Mouse (Mus musculus): ENCODE results near the gene Zfp764. TPM values are rescaled to one million over a fixed set of nuclear protein-coding genes. Genes with fewer than 3 reads are reported as not detected.
"Not testable (repeated sequence)": the region's sequence is repeated elsewhere in the genome, so short reads cannot be mapped to it uniquely, and the experiment has no call there.

Gene Zfp764
- polyA plus RNA-seq, 1 experiment from 2014 or later = 10.4 TPM

DNA sequence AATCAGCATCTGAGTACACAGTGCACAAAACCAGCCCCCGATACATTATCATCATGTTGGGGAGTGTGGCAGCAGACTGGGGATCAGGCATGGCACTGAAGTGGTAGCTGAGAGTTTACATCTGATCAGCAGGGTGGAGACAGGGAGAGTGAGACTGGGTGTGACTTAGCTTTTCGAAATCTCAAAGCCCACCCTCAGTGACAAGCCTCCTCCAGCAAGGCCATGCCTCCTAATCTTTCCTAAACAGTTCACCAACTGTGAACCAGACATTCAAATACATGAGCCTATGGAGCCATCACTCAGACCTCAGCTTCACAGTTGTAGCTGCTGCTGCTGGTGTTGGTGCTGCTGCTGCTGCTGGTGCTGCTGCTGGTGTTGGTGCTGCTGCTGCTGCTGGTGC, 4.8 kb upstream of the Zfp764 start:
- DNase-seq = no peak
- no peak overlapping the region for H3K4me3 ChIP-seq (ENCODE audit: low read depth, low read length)
- no peak for TF ChIP-seq CTCF (IDR thresholded peaks at IDR 0.05; ENCODE audit: low read depth)
- no peaks in the 10 kb centered on the region for H3K27me3 ChIP-seq (ENCODE audit: insufficient read depth, low read length)
- no peaks in the 10 kb centered on the region for H3K4me1 ChIP-seq (ENCODE audit: insufficient read depth)
- H3K9me3 ChIP-seq (ENCODE audit: low read depth, low read length) = no peaks in the 10 kb centered on the region
- no peaks in the 10 kb centered on the region for H3K36me3 ChIP-seq (ENCODE audit: insufficient read depth)
- H3K9ac ChIP-seq = no peak overlapping the region
- H3K27ac ChIP-seq (ENCODE audit: low read depth) = no peak overlapping the region
- 77% methylated on average over 2 of the region's 2 CpGs for WGBS
- ATAC-seq (ENCODE audit: insufficient read depth) = no peak
- no peak overlapping the region for H3K4me2 ChIP-seq

- H3K36me3 ChIP-seq (ENCODE audit: insufficient read depth); H3K4me1 ChIP-seq (ENCODE audit: insufficient read depth); H3K27ac ChIP-seq (ENCODE audit: low read depth); H3K4me3 ChIP-seq (ENCODE audit: low read depth, low read length); H3K9ac ChIP-seq; ATAC-seq (ENCODE audit: insufficient read depth); DNase-seq; H3K9me3 ChIP-seq (ENCODE audit: low read depth, low read length); H3K4me2 ChIP-seq; H3K27me3 ChIP-seq (ENCODE audit: insufficient read depth, low read length): not testable (repeated sequence)
- 96% methylated on average over 6 of the region's 6 CpGs for WGBS
Observed at GRCm38 (mm10) chr7:127404101-127404500, 2.5 kb downstream of the Zfp764 start.

DNA sequence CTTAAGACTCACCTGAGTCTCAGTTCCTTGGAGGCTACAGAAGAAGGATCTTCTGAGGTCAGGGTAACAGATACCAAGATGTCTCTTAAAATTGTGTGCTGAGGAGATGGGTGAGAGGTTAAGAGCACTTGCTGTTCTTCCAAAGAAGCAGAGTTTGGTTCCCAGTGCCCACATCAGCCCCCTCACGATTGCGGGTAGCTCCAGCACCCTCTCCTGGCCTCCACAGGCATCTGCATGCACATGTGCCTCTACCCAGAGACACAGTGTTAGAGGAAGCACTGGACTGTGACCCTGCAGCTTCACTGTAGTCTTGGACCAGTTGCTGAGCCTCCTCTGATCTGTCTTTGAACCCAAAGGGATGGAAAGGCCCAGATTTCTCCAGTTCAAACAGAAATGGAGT, 3.6 kb downstream of the Zfp764 start:
- Histone ChIP-seq H3K36me3 (ENCODE audit: insufficient read depth) (peaks cover 5% of the 10 kb centered on the region; the same call in 1 of the 2 replicates), H3K4me3 (ENCODE audit: low read depth, low read length) (no peak overlapping the region), H3K9ac (no peak overlapping the region), H3K4me2 (no peak overlapping the region), H3K27ac (ENCODE audit: low read depth) (no peak overlapping the region), H3K4me1 (ENCODE audit: insufficient read depth) (no peaks in the 10 kb centered on the region), H3K9me3 (ENCODE audit: low read depth, low read length) (no peaks in the 10 kb centered on the region), H3K27me3 (ENCODE audit: insufficient read depth, low read length) (no peaks in the 10 kb centered on the region)
- 41% methylated on average over 2 of the region's 2 CpGs for WGBS
- no peak for DNase-seq
- no peak for ATAC-seq (ENCODE audit: insufficient read depth)
- TF ChIP-seq CTCF (IDR thresholded peaks at IDR 0.05; ENCODE audit: low read depth) = no peak

- peaks cover 5% of the 10 kb centered on the region; the same call in 1 of the 2 replicates for H3K36me3 ChIP-seq (ENCODE audit: insufficient read depth)
- no peak overlapping the region for H3K27ac ChIP-seq (ENCODE audit: low read depth)
- no peaks in the 10 kb centered on the region for H3K27me3 ChIP-seq (ENCODE audit: insufficient read depth, low read length)
- H3K4me1 ChIP-seq (ENCODE audit: insufficient read depth) = no peaks in the 10 kb centered on the region
- 63% methylated on average over 3 of the region's 3 CpGs for WGBS
- H3K4me2 ChIP-seq = no peak overlapping the region
- DNase-seq (no peak), ATAC-seq (ENCODE audit: insufficient read depth) (no peak)
- no peaks in the 10 kb centered on the region for H3K9me3 ChIP-seq (ENCODE audit: low read depth, low read length)
- H3K9ac ChIP-seq = no peak overlapping the region
- TF ChIP-seq CTCF (IDR thresholded peaks at IDR 0.05; ENCODE audit: low read depth) = no peak
- H3K4me3 ChIP-seq (ENCODE audit: low read depth, low read length) = no peak overlapping the region
Observed at GRCm38 (mm10) chr7:127400355-127400754, 6.3 kb downstream of the Zfp764 start.

DNA sequence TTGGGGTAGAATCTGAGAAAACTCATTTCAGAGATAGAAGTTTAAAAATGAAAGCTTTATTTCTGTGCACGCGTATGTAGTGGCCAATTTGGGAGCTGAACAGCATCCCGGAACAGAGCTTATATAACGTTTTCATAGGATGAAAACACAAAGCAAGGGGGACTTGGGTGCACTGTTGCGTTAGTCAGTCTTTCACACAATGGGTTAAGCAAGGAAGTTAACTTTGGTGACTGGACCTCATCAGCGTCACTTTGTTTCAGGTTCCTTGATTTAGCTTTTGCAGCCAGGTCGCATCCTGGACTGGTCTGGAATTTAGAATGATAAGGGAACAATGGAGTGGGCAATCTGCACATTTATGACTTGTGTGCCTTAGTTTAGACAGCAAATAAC, 12.7 kb downstream of the Zfp764 start:
- H3K27me3 ChIP-seq (ENCODE audit: insufficient read depth, low read length) = no peaks in the 10 kb centered on the region
- TF ChIP-seq CTCF (IDR thresholded peaks at IDR 0.05; ENCODE audit: low read depth) = no peak
- H3K4me2 ChIP-seq = peak overlapping the region; percentile 81
- peak overlapping the region; percentile 38 for H3K9ac ChIP-seq
- H3K36me3 ChIP-seq (ENCODE audit: insufficient read depth) = 0 out of 2 replicates have a peak, but pooled peaks cover 9% of the 10 kb centered on the region
- no peaks in the 10 kb centered on the region for H3K9me3 ChIP-seq (ENCODE audit: low read depth, low read length)
- H3K4me1 ChIP-seq (ENCODE audit: insufficient read depth) = 0 out of 2 replicates have a peak, but pooled peaks cover 10% of the 10 kb centered on the region
- H3K4me3 ChIP-seq (ENCODE audit: low read depth, low read length) = peak overlapping the region; percentile 66
- DNase-seq = no peak
- WGBS = 11% methylated on average over 7 of the region's 7 CpGs
- ATAC-seq (ENCODE audit: insufficient read depth) = no peak
- peak overlapping the region; percentile 59 for H3K27ac ChIP-seq (ENCODE audit: low read depth)

DNA sequence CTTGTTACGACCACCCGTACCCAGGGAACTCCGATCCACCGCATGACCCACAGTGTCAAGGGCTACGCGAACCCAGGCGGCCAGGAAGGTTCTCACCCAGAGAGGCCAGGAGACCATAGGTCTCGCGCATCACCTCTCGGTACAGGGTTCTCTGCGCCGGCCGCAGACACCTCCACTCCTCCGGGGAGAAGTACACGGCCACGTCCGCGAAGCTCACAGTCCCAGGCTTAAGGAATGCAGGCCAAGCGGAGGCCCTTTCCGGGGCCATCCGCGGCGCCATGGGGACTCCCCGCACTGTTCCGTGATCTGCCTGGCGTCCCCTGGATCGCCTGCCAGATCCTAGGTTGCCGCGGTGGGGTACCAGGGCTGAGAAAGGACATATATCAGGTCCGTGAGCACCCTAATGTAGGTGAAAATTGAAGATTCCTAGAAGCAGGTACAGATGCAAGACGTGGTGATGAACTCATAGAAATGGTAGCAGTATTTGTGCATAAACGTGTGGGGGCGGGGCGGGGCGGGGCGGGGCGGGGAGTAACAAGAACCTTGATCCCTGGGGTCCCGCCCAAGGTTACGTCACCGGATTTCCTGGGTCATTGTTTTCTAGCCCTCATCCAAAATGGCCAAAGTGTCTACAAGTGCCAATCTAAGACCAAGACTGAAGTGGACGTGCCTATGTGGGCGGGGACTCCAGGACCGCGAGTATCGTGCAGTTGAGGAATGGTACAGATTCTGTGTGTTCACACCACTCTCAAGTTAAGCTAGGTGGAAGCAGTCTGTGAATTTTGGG, 13.3 kb downstream of the Zfp764 start, which contains the start of gene E430018J23Rik:
Gene E430018J23Rik (minus strand): TSS at position 473 of the 787 bp plus-strand sequence.
- Histone ChIP-seq H3K27me3 (ENCODE audit: insufficient read depth, low read length) (no peaks in the 10 kb centered on the region), H3K9me3 (ENCODE audit: low read depth, low read length) (no peaks in the 10 kb centered on the region), H3K36me3 (ENCODE audit: insufficient read depth) (0 out of 2 replicates have a peak, but pooled peaks cover 9% of the 10 kb centered on the region), H3K9ac (peak within 1 kb of the TSS; percentile 75), H3K4me2 (peak within 1 kb of the TSS; percentile 81), H3K4me1 (ENCODE audit: insufficient read depth) (0 out of 2 replicates have a peak, but pooled peaks cover 10% of the 10 kb centered on the region), H3K4me3 (ENCODE audit: low read depth, low read length) (peak within 1 kb of the TSS; percentile 66), H3K27ac (ENCODE audit: low read depth) (peak within 1 kb of the TSS; percentile 86)
- TF ChIP-seq CTCF (IDR thresholded peaks at IDR 0.05; ENCODE audit: low read depth) = no peak
- DNase-seq (peak; percentile 100), ATAC-seq (ENCODE audit: insufficient read depth) (peak; percentile 94)
- under 1% methylated on average over 45 of the region's 45 CpGs for WGBS

GRCm38 (mm10) chr7:127392251-127392824, 14.3 kb downstream of the Zfp764 start:
- TF ChIP-seq CTCF (IDR thresholded peaks at IDR 0.05; ENCODE audit: low read depth) = no peak
- Histone ChIP-seq H3K27me3 (ENCODE audit: insufficient read depth, low read length) (no peaks in the 10 kb centered on the region), H3K4me3 (ENCODE audit: low read depth, low read length) (peak overlapping the region; percentile 66), H3K27ac (ENCODE audit: low read depth) (no peak overlapping the region), H3K36me3 (ENCODE audit: insufficient read depth) (0 out of 2 replicates have a peak, but pooled peaks cover 9% of the 10 kb centered on the region), H3K4me2 (peak overlapping the region; percentile 81), H3K4me1 (ENCODE audit: insufficient read depth) (0 out of 2 replicates have a peak, but pooled peaks cover 10% of the 10 kb centered on the region), H3K9ac (peak overlapping the region; percentile 75), H3K9me3 (ENCODE audit: low read depth, low read length) (no peaks in the 10 kb centered on the region)
- ATAC-seq (ENCODE audit: insufficient read depth) (no peak), DNase-seq (no peak)
- WGBS = 80% methylated on average over 8 of the region's 8 CpGs
